Comparison of ENCODE assay signal across 8 mouse cellular contexts in the genomic region with DNA sequence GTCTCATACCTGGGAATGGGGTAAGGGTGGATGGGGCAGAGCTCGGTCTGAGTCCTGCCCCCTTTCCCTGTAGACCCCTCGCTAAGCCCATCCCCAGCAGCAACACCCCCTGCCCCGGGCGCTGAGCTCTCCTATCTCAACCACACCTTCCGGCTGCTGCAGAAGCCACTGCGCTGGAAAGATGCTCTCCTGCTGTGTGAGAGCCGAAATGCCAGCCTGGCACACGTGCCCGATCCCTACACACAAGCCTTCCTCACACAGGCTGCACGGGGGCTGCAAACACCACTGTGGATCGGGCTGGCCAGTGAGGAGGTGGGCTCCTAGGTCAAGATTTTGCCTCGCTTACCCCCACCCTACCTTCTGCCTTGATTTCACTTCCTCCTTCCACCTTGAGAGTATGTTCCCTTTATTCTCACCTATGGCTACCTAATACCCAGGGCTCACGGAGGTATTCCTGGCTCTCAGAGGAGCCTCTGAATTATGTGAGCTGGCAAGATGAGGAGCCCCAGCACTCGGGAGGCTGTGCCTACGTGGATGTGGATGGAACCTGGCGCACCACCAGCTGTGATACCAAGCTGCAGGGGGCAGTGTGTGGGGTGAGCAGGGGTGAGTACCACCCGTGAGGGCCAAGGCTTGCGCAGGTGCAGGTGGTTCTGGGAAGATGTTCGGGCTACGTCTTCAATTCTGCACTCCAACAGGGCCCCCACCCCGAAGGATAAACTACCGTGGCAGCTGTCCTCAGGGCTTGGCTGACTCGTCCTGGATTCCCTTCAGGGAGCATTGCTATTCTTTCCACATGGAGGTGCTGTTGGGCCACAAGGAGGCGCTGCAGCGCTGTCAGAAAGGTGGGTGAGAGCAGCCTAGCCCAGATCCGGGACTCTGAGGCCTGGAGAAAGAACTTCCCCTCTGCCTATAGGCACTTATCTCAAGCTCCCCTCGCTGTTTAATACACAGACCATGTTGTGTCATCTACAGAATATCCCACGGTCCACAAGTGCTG. TPM values are rescaled to one million over a fixed set of nuclear protein-coding genes. Genes with fewer than 3 reads are reported as not detected.
DNase-seq lines count a peak whose midpoint lies in the region; ATAC-seq and TF ChIP-seq lines count a peak whose summit lies in the region.

No protein-coding gene starts in this region.

- ATAC-seq in embryonic facial prominence, embryonic 15.5 days (ENCODE audit: insufficient number of reproducible peaks, low FRiP score, low TSS enrichment, low read depth), result peak; percentile 15; the same call in 1 of the 2 replicates
- ATAC-seq in kidney, embryonic 15.5 days (replicated peaks; ENCODE audit: low FRiP score), result peak; percentile 27

- no peak overlapping the region for H3K4me2 ChIP-seq in embryonic facial prominence, embryonic 15.5 days (replicated peaks)
- no peak overlapping the region for H3K4me2 ChIP-seq in kidney, embryonic 15.5 days
- H3K4me2 ChIP-seq in myocyte (ENCODE audit: low read depth), result no peak overlapping the region

- H3K27ac ChIP-seq in bone marrow, adult 2 months (ENCODE audit: control insufficient read depth, insufficient read depth, low read depth, low read length, poor library complexity), result no peak overlapping the region
- no peak overlapping the region for H3K27ac ChIP-seq in embryonic facial prominence, embryonic 15.5 days (replicated peaks)
- peak overlapping the region; percentile 68; the same call in 1 of the 2 replicates for H3K27ac ChIP-seq in heart, embryonic 10.5 days
- no peak overlapping the region for H3K27ac ChIP-seq in kidney, embryonic 15.5 days

- no peaks in the 10 kb centered on the region for H3K4me1 ChIP-seq in bone marrow, adult 2 months (ENCODE audit: control insufficient read depth, insufficient read depth, low read length)
- peaks cover 18% of the 10 kb centered on the region for H3K4me1 ChIP-seq in embryonic facial prominence, embryonic 15.5 days
- H3K4me1 ChIP-seq in heart, embryonic 10.5 days, result peaks cover 26% of the 10 kb centered on the region
- peaks cover 9% of the 10 kb centered on the region for H3K4me1 ChIP-seq in kidney, embryonic 15.5 days

- no peaks in the 10 kb centered on the region for H3K79me2 ChIP-seq in myocyte (ENCODE audit: control insufficient read depth, insufficient read depth)

- no peaks in the 10 kb centered on the region for H3K27me3 ChIP-seq in embryonic facial prominence, embryonic 15.5 days
- H3K27me3 ChIP-seq in heart, embryonic 10.5 days (ENCODE audit: insufficient read depth, poor library complexity, severe bottlenecking), result no peaks in the 10 kb centered on the region
- H3K27me3 ChIP-seq in kidney, embryonic 15.5 days, result no peaks in the 10 kb centered on the region
- H3K27me3 ChIP-seq in myocyte (ENCODE audit: control insufficient read depth, insufficient read depth, insufficient read length), result no peaks in the 10 kb centered on the region

- no peak overlapping the region for H3K9ac ChIP-seq in embryonic facial prominence, embryonic 15.5 days
- H3K9ac ChIP-seq in kidney, embryonic 15.5 days, result no peak overlapping the region

- 43% methylated on average over 28 of the region's 28 CpGs for WGBS in bone marrow, adult 2 months
- 64% methylated on average over 28 of the region's 28 CpGs for WGBS in embryonic facial prominence, embryonic 15.5 days
- WGBS in heart, embryonic 10.5 days, result 58% methylated on average over 28 of the region's 28 CpGs
- 65% methylated on average over 28 of the region's 28 CpGs for WGBS in kidney, embryonic 15.5 days

- no peak overlapping the region for H3ac ChIP-seq in myocyte (ENCODE audit: control insufficient read depth, insufficient read length)

- DNase-seq in A20 (ENCODE audit: low read depth, low spot score), result peak; percentile 86
- peak; percentile 94 for DNase-seq in heart, embryonic 10.5 days (ENCODE audit: low spot score)
- DNase-seq in liver, result peak; percentile 88
- peak; percentile 75 to 91 for DNase-seq in spleen, postnatal 4 days (ENCODE audit: low spot score in 2 of 2)

- no peaks in the 10 kb centered on the region for H3K9me3 ChIP-seq in embryonic facial prominence, embryonic 15.5 days (replicated peaks)
- H3K9me3 ChIP-seq in heart, embryonic 10.5 days, result no peaks in the 10 kb centered on the region
- no peaks in the 10 kb centered on the region for H3K9me3 ChIP-seq in kidney, embryonic 15.5 days (replicated peaks)

- TF ChIP-seq CTCF in bone marrow, adult 2 months (IDR thresholded peaks at IDR 0.05; ENCODE audit: control insufficient read depth, insufficient read depth, low read length), result peak; percentile 80

- TF ChIP-seq POLR2A in bone marrow, adult 2 months (IDR thresholded peaks at IDR 0.05; ENCODE audit: borderline replicate concordance, control insufficient read depth, low read depth, low read length), result no peak
- TF ChIP-seq POLR2A in myocyte (IDR thresholded peaks at IDR 0.05; ENCODE audit: insufficient read length, low read depth), result no peak

- H3K36me3 ChIP-seq in embryonic facial prominence, embryonic 15.5 days, result peaks cover 72% of the 10 kb centered on the region
- peaks cover 48% of the 10 kb centered on the region for H3K36me3 ChIP-seq in heart, embryonic 10.5 days
- H3K36me3 ChIP-seq in kidney, embryonic 15.5 days, result peaks cover 56% of the 10 kb centered on the region
- H3K36me3 ChIP-seq in myocyte (ENCODE audit: control insufficient read depth, insufficient read depth), result peaks cover 4% of the 10 kb centered on the region

- no peak overlapping the region for H3K4me3 ChIP-seq in bone marrow, adult 2 months (replicated peaks; ENCODE audit: control insufficient read depth, low read depth, low read length)
- H3K4me3 ChIP-seq in embryonic facial prominence, embryonic 15.5 days (replicated peaks), result no peak overlapping the region
- H3K4me3 ChIP-seq in heart, embryonic 10.5 days, result no peak overlapping the region
- H3K4me3 ChIP-seq in kidney, embryonic 15.5 days (replicated peaks), result no peak overlapping the region
- no peak overlapping the region for H3K4me3 ChIP-seq in myocyte

TF ChIP-seq in myocyte, 11 proteins besides CTCF, POLR2A, EP300 and RAD21:
- TF ChIP-seq MYOD1 (IDR thresholded peaks at IDR 0.05; ENCODE audit: control insufficient read depth in 1 of 3, insufficient read length in 2 of 3, low read depth in 2 of 3), result peak in 2 of 3 experiments; percentile 34 to 46
- TF ChIP-seq TCF3 (IDR thresholded peaks at IDR 0.05; ENCODE audit: insufficient read length, low read depth), result no peak
- peak in 2 of 3 experiments; percentile 24 to 29 for TF ChIP-seq MYOG (IDR thresholded peaks at IDR 0.05; ENCODE audit: control insufficient read depth in 1 of 3, insufficient read depth in 1 of 3, insufficient read length in 2 of 3, low read depth in 2 of 3)
- TF ChIP-seq REST (IDR thresholded peaks at IDR 0.05; ENCODE audit: insufficient read depth, insufficient read length), result no peak
- no peak for TF ChIP-seq MAX (IDR thresholded peaks at IDR 0.05; ENCODE audit: low read depth)
- no peak for TF ChIP-seq CEBPB (IDR thresholded peaks at IDR 0.05; ENCODE audit: insufficient read depth, poor library complexity, severe bottlenecking)
- TF ChIP-seq TCF12 (IDR thresholded peaks at IDR 0.05; ENCODE audit: insufficient read depth, poor library complexity, severe bottlenecking), result no peak
- no peak for TF ChIP-seq E2F4 (IDR thresholded peaks at IDR 0.05; ENCODE audit: insufficient read depth)
- TF ChIP-seq USF1 (IDR thresholded peaks at IDR 0.05; ENCODE audit: low read depth), result no peak

RNA-seq across cellular contexts. Expression of a gene that starts 55.0 kb away (rescaled TPM):
- 3.0 and 3.1 TPM in 2 replicates for polyA plus RNA-seq in bone marrow, adult 2 months (2011; ENCODE audit: insufficient read depth, insufficient read length, low replicate concordance, missing spikeins)
- 34.5 and 35.7 TPM in 2 replicates for polyA plus RNA-seq in embryonic facial prominence, embryonic 15.5 days (2015; fragmentation: Nextera tagmentation; extraction: Ambion mirVana)
- 10.0 and 14.3 TPM in 2 replicates for polyA plus RNA-seq in heart, embryonic 10.5 days (2016; fragmentation: Nextera tagmentation; extraction: Ambion mirVana)
- polyA plus RNA-seq in kidney, embryonic 15.5 days (2015; fragmentation: Nextera tagmentation; extraction: Ambion mirVana), result 19.1 and 21.3 TPM in 2 replicates
- polyA plus RNA-seq in myocyte (2012; fragmentation: generic; extraction: Trizol), result 47.7 TPM
